Mouse (Mus musculus) heart, embryonic 14.5 days (tissue): ENCODE results near the gene Auts2. TPM values are rescaled to one million over a fixed set of nuclear protein-coding genes. Genes with fewer than 3 reads are reported as not detected.

Source experiments
- ATAC-seq: fragments of 200-750 bp; cut with Nextera tagmentation; 2 replicates; pipeline ENCODE4 v1.8.0; 2017; ENCODE audit warnings: low read depth, moderate TSS enrichment; ENCODE audit not compliant: insufficient number of reproducible peaks, insufficient read depth, low FRiP score
- H3K27ac ChIP-seq, 2 experiments: fragments of 200-500 bp in 1 of 2; fragments of 300-500 bp in 1 of 2; sonication (generic) in 1 of 2; replicated peaks in 1 of 2; 2 replicates each; pipeline ENCODE4 v1.5.1; 2012 to 2014; ENCODE audit warnings: low read depth in 2 of 2, low read length in 2 of 2, control low read depth in 1 of 2, mild to moderate bottlenecking in 1 of 2, mixed read lengths in 1 of 2; ENCODE audit not compliant: control insufficient read depth in 1 of 2, insufficient read depth in 1 of 2
- H3K27me3 ChIP-seq: fragments of 300-500 bp; sonication (generic); 2 replicates; pipeline ENCODE4 v1.6.1; 2014; ENCODE audit warnings: mild to moderate bottlenecking, low read length, control low read depth; ENCODE audit not compliant: control insufficient read depth, insufficient read depth
- H3K36me3 ChIP-seq: fragments of 300-500 bp; sonication (generic); 2 replicates; pipeline ENCODE4 v1.6.1; 2014; ENCODE audit warnings: mild to moderate bottlenecking, control low read depth, low read length, mixed read lengths; ENCODE audit not compliant: control insufficient read depth, insufficient read depth
- H3K4me1 ChIP-seq, 2 experiments: fragments of 200-500 bp in 1 of 2; fragments of 300-500 bp in 1 of 2; sonication (generic) in 1 of 2; 2 replicates each; pipeline ENCODE4 v1.6.1; 2012 to 2014; ENCODE audit warnings: low read length in 2 of 2, control low read depth in 1 of 2, mixed read lengths in 1 of 2; ENCODE audit not compliant: control insufficient read depth in 2 of 2, insufficient read depth in 2 of 2
- H3K4me2 ChIP-seq: fragments of 300-500 bp; sonication (generic); 2 replicates; pipeline ENCODE4 v1.6.1; 2014; ENCODE audit warnings: mild to moderate bottlenecking, low read length
- H3K4me3 ChIP-seq, 2 experiments: fragments of 200-500 bp in 1 of 2; fragments of 300-500 bp in 1 of 2; sonication (generic) in 1 of 2; 2 replicates each; pipeline ENCODE4 v1.5.1; 2012 to 2014; ENCODE audit warnings: low read length in 2 of 2, mild to moderate bottlenecking in 2 of 2, control low read depth in 1 of 2, low read depth in 1 of 2, moderate library complexity in 1 of 2; ENCODE audit not compliant: control insufficient read depth in 1 of 2, insufficient read depth in 1 of 2
- H3K9ac ChIP-seq: fragments of 300-500 bp; sonication (generic); 2 replicates; pipeline ENCODE4 v1.6.1; 2014; ENCODE audit warnings: mild to moderate bottlenecking, low read length
- H3K9me3 ChIP-seq: fragments of 300-500 bp; sonication (generic); 2 replicates; pipeline ENCODE4 v1.6.1; 2016; ENCODE audit warnings: low read length, control low read depth; ENCODE audit not compliant: control insufficient read depth
- WGBS: fragments of 180-500 bp; shearing (Covaris S2); extraction: QIAGEN DNeasy Blood & Tissue Kit; methylation state at CpG from one replicate; pipeline ENCODE4 v1.1.7; 2014; 5-methylcytosine and 5-hydroxymethylcytosine counted together
- polyA plus RNA-seq: library from polyadenylated mRNA; unstranded; fragments of >200 nt; fragmentation: Nextera tagmentation; extraction: Ambion mirVana; gene quantifications from 2 replicates; pipeline ENCODE4 v1.2.1, GENCODE M21; 2014

The Auts2 gene
- polyA plus RNA-seq, 1 experiment from 2014 or later = 18.0 TPM

DNA sequence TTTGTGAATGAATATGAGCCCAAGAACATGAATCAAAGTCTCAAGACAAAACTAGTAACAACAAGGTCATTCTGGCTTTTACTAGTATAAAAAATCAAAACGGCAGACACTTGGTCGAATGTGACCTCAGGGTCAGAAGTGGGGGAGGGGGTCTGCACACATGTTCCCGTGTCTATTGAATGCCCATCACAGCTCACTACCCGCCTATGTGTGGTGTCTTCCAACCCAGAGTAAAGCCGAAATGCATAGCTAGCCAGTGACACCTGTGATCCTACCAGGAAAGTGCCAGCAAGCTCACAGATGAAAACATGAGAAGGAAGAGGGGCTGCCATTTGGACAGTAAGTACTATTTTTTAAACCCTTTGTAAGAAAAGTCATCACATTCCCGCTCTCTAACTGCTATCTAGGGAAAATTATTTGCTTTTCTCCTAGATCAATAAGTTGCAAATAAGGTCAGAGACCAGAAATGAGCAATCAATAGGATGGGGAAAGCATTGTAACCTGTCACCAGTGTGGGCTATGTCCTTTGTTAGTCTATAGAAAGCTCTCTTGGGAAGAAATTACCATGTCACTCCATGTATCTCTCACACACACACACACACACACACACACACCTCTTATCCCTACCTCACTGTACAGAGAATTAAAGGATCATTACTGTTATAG lies 94.6 kb downstream of the Auts2 start:
- Histone ChIP-seq H3K27me3 (no peaks in the 10 kb centered on the region), H3K9me3 (no peaks in the 10 kb centered on the region), H3K4me1 (no peaks in the 10 kb centered on the region), H3K36me3 (no peaks in the 10 kb centered on the region), H3K9ac (no peak overlapping the region), H3K27ac (no peak overlapping the region), H3K4me2 (no peak overlapping the region), H3K4me3 (no peak overlapping the region)
- ATAC-seq = no peak
- WGBS = 85% methylated on average over 6 of the region's 6 CpGs

DNA sequence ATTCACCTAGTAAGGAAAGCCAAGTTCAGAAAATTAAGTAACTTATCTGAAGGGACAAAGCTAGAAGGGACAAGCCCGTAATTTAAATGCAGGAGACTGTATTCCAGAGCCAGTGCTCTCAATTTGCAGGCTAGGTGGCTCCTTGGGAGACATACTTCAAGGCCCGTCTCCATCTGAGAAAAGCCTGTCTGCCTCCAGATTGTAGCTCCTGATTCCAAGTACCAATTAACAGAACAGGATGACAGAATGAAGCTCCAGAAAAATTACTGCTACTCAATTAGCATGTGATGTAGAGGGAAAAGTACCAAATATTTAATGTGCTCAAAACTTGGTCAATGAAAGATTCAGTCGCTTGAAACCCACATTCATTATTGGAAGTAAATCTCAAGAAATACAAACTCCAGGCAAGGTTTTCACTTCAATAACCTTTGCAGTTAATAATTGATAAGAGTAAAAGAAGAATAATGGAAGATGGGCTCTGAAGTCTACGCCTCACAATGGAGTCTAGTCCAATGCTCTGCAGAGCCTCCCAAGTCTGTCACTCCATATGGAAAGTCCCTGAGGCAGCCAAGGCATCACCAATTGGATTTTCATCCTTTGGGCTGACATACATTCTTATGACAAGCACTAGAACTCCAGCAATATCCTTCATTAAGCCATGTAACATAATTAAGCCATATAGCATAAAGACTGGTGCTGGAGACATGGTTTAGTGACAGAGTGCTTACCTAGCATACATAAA lies 97.8 kb downstream of the Auts2 start:
- H3K4me1 ChIP-seq = no peaks in the 10 kb centered on the region
- ATAC-seq = no peak
- H3K4me2 ChIP-seq = no peak overlapping the region
- no peak overlapping the region for H3K9ac ChIP-seq
- no peak overlapping the region for H3K27ac ChIP-seq
- 88% methylated on average over 4 of the region's 4 CpGs for WGBS
- H3K9me3 ChIP-seq = no peaks in the 10 kb centered on the region
- no peaks in the 10 kb centered on the region for H3K27me3 ChIP-seq
- H3K4me3 ChIP-seq = no peak overlapping the region
- H3K36me3 ChIP-seq = no peaks in the 10 kb centered on the region

DNA sequence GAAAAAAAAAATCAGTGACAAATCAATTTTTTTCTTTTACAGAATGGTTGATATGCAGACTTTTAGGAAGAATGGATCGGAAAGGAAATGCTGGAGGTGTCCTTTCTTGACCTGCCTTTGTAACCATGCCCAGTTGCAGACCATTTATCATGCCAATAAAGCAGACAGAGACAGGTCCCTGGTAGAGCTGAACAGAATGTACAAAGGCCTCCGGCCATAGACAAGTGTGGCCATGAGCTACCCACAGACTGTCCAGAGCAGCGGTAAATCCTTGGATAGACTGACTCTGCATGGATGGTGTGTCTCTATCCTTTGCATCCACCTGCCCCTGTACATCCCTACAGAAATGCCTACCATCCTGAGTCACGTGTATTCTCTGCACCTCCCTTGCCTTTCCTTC lies 100.2 kb downstream of the Auts2 start:
- Histone ChIP-seq H3K4me3 (no peak overlapping the region), H3K9me3 (no peaks in the 10 kb centered on the region), H3K27ac (no peak overlapping the region), H3K27me3 (no peaks in the 10 kb centered on the region), H3K4me1 (peaks cover 2 to 5% of the 10 kb centered on the region in 2 experiments; a peak in 3 of 4 replicates), H3K4me2 (no peak overlapping the region), H3K36me3 (no peaks in the 10 kb centered on the region), H3K9ac (no peak overlapping the region)
- 82% methylated on average over 4 of the region's 4 CpGs for WGBS
- ATAC-seq = no peak

GRCm38 (mm10) chr5:132438414-132438813 lies 104.7 kb downstream of the Auts2 start:
- peaks cover 11 to 13% of the 10 kb centered on the region in 2 experiments for H3K4me1 ChIP-seq
- ATAC-seq = no peak
- H3K36me3 ChIP-seq = no peaks in the 10 kb centered on the region
- H3K4me3 ChIP-seq = no peak overlapping the region
- H3K27ac ChIP-seq = no peak overlapping the region
- H3K9me3 ChIP-seq = no peaks in the 10 kb centered on the region
- H3K27me3 ChIP-seq = no peaks in the 10 kb centered on the region
- 39% methylated on average over 4 of the region's 4 CpGs for WGBS
- H3K9ac ChIP-seq = no peak overlapping the region
- peak overlapping the region; percentile 38 for H3K4me2 ChIP-seq

GRCm38 (mm10) chr5:132437994-132438393 lies 105.2 kb downstream of the Auts2 start:
- H3K9me3 ChIP-seq = no peaks in the 10 kb centered on the region
- 0 out of 2 replicates have a peak, but pooled peaks have one; percentile 56 for ATAC-seq
- peaks cover 11 to 13% of the 10 kb centered on the region in 2 experiments for H3K4me1 ChIP-seq
- H3K36me3 ChIP-seq = no peaks in the 10 kb centered on the region
- peak overlapping the region; percentile 38 for H3K4me2 ChIP-seq
- no peak overlapping the region for H3K9ac ChIP-seq
- 0 out of 4 replicates have a peak overlapping the region, but pooled peaks have one; percentile 1 to 27 for H3K27ac ChIP-seq
- 16% methylated on average over 8 of the region's 8 CpGs for WGBS
- no peaks in the 10 kb centered on the region for H3K27me3 ChIP-seq
- no peak overlapping the region for H3K4me3 ChIP-seq

GRCm38 (mm10) chr5:132437478-132437877 lies 105.7 kb downstream of the Auts2 start:
- Histone ChIP-seq H3K4me2 (peak overlapping the region; percentile 38), H3K4me3 (0 out of 4 replicates have a peak overlapping the region, but pooled peaks of 1 of the 2 experiments have one; percentile 11), H3K27me3 (no peaks in the 10 kb centered on the region), H3K36me3 (no peaks in the 10 kb centered on the region), H3K27ac (0 out of 4 replicates have a peak overlapping the region, but pooled peaks have one; percentile 1 to 27), H3K9ac (no peak overlapping the region), H3K4me1 (peaks cover 11 to 13% of the 10 kb centered on the region in 2 experiments), H3K9me3 (no peaks in the 10 kb centered on the region)
- 50% methylated on average over 8 of the region's 8 CpGs for WGBS
- ATAC-seq = no peak

GRCm38 (mm10) chr5:132436901-132437300 lies 106.2 kb downstream of the Auts2 start:
- Histone ChIP-seq H3K9me3 (no peaks in the 10 kb centered on the region), H3K4me2 (no peak overlapping the region), H3K9ac (no peak overlapping the region), H3K4me1 (peaks cover 11 to 13% of the 10 kb centered on the region in 2 experiments), H3K27ac (no peak overlapping the region), H3K27me3 (no peaks in the 10 kb centered on the region), H3K4me3 (no peak overlapping the region), H3K36me3 (no peaks in the 10 kb centered on the region)
- 29% methylated on average over 1 of the region's 1 CpGs for whole genome bisulfite sequencing
- no peak for ATAC-seq
